Mouse (Mus musculus): Measurements from ENCODE around the gene Dcaf6.

DNA sequence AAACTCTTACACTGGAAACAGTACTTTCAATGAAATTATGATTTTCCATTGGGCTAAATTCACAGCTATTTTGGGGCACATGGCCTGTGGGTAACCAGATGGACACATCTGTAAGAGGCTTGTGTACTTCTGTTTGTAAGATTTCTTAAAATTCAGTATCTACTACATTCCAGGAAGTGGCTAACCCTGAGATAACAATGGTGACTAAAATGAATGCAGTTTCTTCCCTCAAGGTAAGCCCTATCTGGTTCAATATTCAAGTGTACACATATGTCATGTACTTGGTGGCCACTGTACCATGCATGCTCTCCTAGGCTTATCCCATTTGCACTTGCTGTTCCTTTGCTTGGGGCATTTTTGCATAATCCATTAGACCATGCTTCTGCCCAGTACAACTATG is 129.4 kb downstream of the Dcaf6 start:
- TF ChIP-seq CTCF (IDR thresholded peaks at IDR 0.05; ENCODE audit: low read depth), result no peak
- no peak for TF ChIP-seq EP300 (IDR thresholded peaks at IDR 0.05; ENCODE audit: low read depth)
